Mouse (Mus musculus): ENCODE measurements around the gene Adcy10.

Adcy10 gene

GRCm38 (mm10) chr1:165484688-165485233 lies at the start of gene Adcy10:
TSS of gene Adcy10 (plus strand) at chr1:165485183.
- DNase-seq (ENCODE audit: low read depth, low spot score) = no peak

- no peak for DNase-seq (ENCODE audit: low read depth, low spot score)
Measured at GRCm38 (mm10) chr1:165438289-165439021, 46.5 kb upstream of the Adcy10 start.

- DNase-seq (ENCODE audit: low read depth, low spot score) = no peak
Measured at GRCm38 (mm10) chr1:165440788-165441187, 44.2 kb upstream of the Adcy10 start.

- no peak for DNase-seq (ENCODE audit: low read depth, low spot score)
Measured at GRCm38 (mm10) chr1:165441201-165441600, 43.8 kb upstream of the Adcy10 start.

DNA sequence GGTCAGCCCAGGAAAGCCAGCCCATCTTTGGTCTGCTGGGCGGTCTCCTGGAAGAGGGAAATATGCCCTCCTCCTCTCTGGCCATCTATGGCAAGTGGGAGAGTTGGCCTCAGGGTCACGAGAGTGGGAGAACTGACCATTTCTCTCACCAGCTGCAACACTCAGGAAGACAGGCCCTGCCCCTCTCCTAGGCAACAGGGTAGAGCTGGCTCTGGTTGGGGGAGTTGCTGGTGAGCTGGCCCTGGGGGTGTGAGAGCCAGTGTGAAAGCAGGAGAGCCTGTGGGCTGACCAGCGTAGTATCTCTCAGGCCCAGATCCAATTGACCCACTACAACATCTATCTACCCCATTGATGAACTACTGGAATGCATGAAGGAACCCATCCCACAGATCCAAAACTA lies 43.3 kb upstream of the Adcy10 start:
- no peak for DNase-seq (ENCODE audit: low read depth, low spot score)

GRCm38 (mm10) chr1:165459041-165459502 lies 25.9 kb upstream of the Adcy10 start:
- no peak for DNase-seq (ENCODE audit: low read depth, low spot score)

- DNase-seq (ENCODE audit: low read depth, low spot score) = no peak
Measured at GRCm38 (mm10) chr1:165459503-165460181, 25.3 kb upstream of the Adcy10 start.

GRCm38 (mm10) chr1:165460360-165460800 lies 24.6 kb upstream of the Adcy10 start, which contains the start of the genes Dcaf6 and Mpc2:
TSS of gene Dcaf6 (minus strand) at chr1:165460475.
TSS of gene Mpc2 (plus strand) at chr1:165460637.
- DNase-seq (ENCODE audit: low read depth, low spot score) = peak; percentile 99

- DNase-seq (ENCODE audit: low read depth, low spot score) = peak; percentile 100
Measured at GRCm38 (mm10) chr1:165460801-165461377, 24.1 kb upstream of the Adcy10 start.

GRCm38 (mm10) chr1:165461681-165462080 lies 23.3 kb upstream of the Adcy10 start:
- no peak for DNase-seq (ENCODE audit: low read depth, low spot score)

- DNase-seq (ENCODE audit: low read depth, low spot score) = no peak
Measured at GRCm38 (mm10) chr1:165462861-165463260, 22.1 kb upstream of the Adcy10 start.

- no peak for DNase-seq (ENCODE audit: low read depth, low spot score)
Measured at GRCm38 (mm10) chr1:165464574-165464973, 20.4 kb upstream of the Adcy10 start.

DNA sequence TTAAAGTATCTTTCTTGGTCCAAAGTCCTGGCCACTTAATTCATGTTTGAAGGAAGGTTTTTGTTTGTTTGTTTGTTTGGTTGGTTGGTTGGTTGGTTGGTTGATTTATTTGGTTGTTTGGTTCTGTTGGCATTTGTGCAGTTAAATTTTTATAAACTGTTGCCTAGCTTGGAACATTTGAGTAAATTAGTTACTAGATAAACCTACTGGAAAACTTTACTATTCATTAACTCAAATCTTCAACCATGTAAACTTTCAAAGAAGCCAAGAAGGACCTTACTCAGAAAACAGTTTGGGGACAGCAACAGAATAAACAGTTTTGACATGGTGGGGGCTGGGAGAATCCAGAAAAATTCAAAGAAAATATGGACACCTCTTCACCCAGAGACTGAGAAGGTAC lies 16.0 kb upstream of the Adcy10 start:
- no peak for DNase-seq (ENCODE audit: low read depth, low spot score)

DNA sequence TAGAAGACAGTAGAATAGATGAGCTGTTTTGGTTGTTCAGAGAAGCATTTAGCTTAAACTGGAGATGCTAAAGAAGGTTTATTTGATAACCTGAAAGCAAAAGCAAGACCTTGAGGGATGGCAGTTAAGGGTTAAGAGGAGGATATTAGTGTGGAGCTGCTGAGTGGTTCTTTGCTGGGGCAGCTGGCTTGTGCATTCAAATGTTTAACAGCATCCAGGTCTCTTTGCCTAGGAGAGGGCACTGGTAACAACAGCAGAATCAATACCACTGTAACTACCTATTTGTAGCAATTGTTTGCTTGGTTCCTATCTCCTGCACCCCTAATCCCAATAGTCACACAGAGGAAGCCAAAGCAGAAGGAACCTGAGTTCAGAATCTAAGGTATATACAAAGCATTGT lies 15.3 kb upstream of the Adcy10 start:
- DNase-seq (ENCODE audit: low read depth, low spot score) = no peak

GRCm38 (mm10) chr1:165471490-165471889 lies 13.5 kb upstream of the Adcy10 start:
- DNase-seq (ENCODE audit: low read depth, low spot score) = no peak

- DNase-seq (ENCODE audit: low read depth, low spot score) = no peak
Measured at GRCm38 (mm10) chr1:165486108-165486507, 1.1 kb downstream of the Adcy10 start.

DNA sequence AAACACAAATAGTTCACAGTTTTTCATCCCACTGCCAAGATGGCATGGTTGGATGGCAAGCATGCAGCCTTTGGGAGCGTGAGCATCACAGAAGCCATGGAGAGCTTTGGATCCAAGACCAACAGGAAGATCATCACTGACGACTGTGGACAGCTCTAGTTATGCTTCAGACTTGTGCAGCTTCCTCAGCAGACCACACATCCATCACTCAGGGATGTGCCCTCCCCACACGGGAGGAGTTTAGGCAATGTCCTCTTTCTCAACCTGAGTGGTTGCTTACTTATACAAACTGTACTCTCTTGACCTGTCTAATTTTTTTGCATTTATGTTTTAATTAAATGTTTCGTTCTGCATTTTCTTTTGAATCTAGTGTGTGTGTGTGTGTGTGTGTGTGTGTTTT lies 4.2 kb downstream of the Adcy10 start:
- DNase-seq (ENCODE audit: low read depth, low spot score) = no peak

GRCm38 (mm10) chr1:165498856-165499255 lies 13.9 kb downstream of the Adcy10 start:
- no peak for DNase-seq (ENCODE audit: low read depth, low spot score)

DNA sequence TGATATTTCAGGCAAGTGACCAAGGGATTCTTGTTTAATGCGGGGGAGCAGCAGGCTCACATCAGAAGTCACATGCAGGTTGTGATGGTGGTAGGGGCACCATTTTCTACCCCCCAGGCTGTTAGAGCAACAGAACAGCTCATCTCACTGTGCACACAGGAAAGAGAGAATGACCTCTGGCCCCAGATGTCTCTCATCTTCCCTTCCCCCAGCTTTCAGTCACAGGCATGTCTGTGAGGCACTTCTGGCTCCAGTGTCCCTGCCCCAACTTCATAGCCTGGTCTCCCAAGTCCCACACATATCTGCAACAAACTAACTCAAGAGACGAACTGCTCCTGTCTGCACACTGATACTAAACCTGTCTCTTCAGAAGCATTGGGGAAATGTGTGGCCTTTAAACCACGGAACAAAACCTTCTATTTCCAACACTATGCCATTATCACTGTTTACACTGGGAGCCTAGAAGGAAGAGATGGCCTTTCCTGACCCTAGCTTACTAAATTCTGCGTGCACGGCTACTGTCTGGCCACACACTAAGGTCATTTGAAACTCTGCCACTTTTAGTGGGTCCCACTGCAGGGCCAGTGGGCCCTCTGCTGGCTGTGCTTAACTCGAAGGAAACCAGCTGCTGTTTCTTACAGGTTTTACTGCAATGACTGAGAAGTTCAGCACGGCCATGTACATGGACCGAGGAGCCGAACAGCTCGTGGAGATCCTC lies 18.5 kb downstream of the Adcy10 start:
- no peak for DNase-seq (ENCODE audit: low read depth, low spot score)

DNA sequence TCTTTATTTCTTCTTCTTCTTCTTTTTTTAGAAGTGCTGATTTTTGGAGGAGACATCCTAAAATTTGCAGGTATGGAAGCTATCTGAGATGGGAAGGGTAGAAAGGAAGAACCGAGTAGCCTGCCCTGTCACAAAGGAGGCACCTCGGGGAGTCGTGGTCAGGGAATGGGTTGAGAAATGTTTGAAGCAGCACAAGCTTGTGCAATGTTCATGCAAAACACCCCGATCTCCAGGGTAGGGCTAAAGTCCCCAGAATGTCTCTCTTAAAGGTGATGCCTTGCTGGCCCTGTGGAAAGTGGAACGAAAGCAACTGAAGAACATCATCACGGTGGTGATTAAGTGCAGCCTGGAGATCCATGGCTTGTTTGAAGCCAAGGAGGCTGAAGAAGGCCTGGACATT lies 21.3 kb downstream of the Adcy10 start:
- no peak for DNase-seq (ENCODE audit: low read depth, low spot score)

DNA sequence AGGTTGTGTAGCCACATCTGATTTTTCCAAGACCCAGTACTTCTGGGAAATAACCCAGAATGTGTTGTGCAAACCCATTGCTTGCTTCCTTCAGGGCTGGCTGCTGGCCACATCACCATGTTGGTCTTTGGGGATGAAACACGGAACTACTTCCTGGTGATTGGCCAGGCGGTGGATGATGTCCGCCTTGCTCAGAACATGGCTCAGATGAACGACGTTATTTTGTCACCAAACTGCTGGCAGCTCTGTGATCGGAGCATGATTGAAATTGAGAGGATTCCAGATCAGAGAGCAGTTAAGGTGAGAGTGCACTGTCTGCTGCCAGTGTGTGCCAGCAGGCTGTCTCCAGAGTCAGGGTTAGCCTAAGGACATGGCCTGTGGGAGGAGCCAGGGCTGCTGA lies 25.2 kb downstream of the Adcy10 start:
- DNase-seq (ENCODE audit: low read depth, low spot score) = no peak

GRCm38 (mm10) chr1:165520716-165521115 lies 35.7 kb downstream of the Adcy10 start:
- DNase-seq (ENCODE audit: low read depth, low spot score) = no peak
